Mouse (Mus musculus): ENCODE measurements at regions not wholly inside any gene's neighbourhood (a gene's known extent, or its start where the extent isn't known, plus 50 kb on each side); places are given as distances from the start of the nearest gene placed in this dataset.

DNA sequence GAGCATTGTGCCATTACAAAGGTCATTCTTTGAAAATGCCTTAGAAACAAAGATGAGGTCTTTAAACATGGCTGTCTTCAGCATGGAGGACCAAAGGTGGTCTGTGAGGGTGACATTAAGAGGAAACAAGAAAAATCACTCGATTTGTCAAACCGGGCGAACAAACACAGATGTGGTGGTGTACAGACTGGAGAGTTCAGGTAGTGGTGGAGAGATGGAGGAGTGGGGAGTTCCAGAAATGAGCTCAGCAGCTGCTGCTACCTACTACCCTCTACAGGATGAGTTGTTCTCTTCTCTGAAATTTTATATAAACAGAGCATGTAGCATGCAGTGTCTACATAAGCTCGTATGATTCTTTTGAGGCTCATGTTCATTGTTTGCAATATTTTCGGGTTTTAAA is 215.6 kb downstream of the Cog6 start:
- no peak for DNase-seq

DNA sequence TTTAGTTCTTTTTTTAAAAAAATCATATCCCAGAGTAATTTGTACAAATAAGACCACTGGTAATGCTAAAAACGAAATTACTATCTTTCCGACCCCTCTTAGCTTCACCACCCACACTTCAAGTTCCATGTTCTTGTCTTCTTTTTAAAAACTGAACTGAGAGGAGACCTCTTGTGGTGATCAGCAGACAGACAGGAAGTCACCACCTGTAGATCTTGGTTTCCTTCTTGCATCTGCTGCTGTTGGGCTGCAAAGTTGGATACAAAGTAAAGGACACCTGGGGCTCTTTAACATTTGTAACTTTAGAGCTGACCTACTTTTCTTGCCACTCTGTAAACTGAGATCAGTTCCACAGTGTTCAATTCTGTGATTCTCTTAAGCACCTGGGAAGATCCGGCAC is 216.4 kb downstream of the Cog6 start:
- peak; percentile 24 to 45 for DNase-seq

DNA sequence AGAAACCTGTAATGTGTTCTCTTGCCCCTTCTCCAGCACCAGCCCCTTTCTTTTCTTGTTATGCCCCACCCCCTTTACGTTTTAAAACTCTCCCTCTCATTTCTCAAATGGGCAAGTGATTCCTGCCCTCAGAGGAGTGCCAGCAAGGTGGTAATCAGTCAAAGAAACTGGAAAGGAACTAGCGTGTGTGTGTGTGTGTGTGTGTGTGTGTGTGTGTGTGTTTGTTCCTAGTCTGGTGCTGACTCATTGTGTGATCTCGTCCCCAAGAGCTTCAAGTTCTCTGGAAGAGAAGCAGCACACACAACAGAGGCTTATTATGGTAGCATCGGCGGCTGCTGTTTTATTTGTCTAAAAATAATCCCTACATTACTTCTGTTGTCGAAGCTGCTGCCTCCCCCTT is 219.2 kb downstream of the Cog6 start:
- DNase-seq, result no peak

DNA sequence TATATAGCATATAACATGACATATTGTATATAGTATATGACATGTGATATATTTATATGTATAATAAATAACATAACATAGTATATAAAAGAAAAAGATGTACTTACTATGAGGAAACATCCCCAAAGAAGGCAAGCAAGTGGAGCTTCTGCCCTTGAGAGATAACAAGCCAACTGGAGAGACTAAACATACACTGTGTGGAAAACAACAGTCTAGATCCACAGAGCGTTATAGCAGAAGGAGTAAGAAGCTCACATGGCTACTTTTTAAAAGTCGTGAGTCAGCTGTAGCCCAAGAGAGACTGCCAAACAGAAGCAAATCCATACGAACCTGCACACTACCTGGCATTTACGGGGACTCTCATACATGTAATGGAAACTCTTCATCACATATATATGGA is 219.9 kb downstream of the Cog6 start:
- no peak for DNase-seq

DNA sequence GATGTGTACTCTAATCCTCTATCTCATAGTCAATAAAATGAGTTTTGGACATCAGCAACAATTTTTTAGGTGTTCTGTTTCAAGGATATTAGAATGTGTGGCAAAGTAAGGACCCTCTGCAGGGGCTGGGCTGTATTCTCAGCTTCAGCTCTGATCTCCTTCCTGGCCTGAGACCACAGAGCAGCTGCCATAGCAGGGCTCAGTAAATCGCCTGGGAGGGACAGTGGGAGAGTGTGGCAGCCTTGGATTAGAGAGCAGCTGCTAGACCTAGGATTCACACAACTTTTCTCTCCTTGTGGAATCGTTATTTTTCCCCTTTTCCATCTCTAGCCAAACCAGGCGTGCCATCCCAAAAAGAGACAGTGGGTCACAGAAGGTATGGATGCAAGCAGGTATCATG is 222.8 kb downstream of the Cog6 start:
- DNase-seq, result no peak

DNA sequence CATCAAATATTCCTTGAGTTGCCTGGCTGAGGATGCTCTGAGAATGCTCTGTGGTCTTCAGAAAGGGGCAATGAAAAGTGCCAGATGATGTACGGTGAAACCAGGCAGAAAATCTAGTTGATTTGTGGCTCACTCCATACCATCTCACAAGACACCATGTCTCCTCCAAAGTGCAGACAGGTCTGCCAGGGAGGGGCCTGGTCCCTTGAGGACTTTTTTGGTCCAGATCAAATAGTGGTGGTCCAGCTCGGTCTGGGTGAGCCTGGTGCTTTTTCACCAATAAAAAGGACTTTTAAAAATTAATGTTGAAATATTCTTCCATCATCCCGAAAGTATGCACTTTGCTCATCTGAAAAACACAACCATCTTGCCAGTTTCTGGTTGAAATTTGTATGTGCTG is 224.2 kb downstream of the Cog6 start:
- no peak for DNase-seq

DNA sequence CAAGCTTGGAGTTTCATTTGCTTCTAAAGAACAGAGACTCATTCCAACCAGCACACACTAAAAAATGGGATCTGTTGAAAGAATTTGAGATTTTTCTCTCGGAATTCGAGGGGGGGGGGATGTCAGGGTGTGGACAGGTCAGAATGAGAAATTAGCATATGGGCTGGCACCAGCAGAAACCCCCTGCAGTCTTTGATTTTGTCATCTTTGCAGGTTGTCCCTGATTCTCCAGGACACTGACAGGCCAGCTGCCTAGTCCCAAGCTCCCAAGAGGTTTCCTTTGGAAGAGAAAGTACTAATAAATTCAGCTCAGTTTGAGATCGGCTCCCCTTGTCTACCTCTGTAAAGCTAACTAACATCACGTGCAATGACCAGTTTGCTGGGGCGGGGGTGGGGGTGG is 224.9 kb downstream of the Cog6 start:
- no peak for DNase-seq

DNA sequence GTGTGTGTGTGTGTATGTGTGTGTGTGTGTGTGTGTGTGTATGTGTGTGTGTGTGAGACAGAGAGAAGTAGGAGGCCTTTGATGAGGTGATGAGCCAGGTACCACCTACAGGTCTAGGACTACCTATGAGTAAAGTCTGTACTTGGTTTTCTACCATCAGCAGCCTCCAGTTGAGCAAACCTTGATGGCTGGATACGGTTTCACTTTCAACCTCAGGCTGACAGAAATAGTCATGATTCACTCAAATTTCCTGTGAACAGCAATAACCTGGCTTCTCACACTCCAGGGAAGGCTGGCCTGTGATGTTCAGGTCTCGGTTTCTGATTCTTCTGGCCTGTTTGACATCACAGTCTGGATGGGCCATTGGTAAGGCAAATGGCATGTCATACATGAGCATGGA is 226.1 kb downstream of the Cog6 start:
- no peak for DNase-seq

DNA sequence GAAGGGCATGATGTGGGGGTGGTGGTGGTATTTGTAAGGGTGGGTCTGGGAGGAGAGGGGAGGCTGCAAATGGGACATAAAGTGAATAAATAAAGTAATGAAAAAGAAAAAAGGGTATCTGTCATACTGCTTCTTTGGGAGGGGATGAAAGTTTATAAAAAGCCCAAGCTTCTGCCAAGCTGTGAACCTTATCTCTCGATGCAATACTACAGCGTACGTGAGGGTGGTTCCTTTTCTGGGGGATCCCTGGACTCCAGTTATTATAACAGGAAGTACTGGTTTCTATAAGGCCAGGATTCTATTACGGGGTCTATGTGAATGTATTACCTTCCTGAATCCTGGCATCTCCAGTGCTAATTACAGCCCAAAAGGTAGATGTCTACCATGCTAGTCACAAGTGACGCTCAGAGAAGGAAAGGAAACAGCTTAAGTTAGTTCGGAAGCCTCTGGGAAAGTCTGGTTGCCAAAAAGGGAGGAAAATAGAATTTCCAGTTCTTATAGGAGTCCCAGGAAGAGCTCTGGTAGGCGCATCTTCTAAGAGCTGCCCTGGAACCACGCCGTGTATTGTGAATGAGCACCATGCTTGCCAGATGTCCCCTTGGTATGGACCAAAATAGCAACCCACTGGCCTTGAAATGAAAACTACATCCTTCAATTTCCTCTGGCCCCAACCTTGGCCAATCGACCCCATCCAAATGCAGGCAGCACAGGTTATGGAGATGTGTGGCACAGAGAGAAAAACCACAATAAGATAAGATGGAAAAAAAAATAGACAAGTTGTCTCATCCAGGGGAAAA is 228.9 kb downstream of the Cog6 start:
- no peak for DNase-seq

DNA sequence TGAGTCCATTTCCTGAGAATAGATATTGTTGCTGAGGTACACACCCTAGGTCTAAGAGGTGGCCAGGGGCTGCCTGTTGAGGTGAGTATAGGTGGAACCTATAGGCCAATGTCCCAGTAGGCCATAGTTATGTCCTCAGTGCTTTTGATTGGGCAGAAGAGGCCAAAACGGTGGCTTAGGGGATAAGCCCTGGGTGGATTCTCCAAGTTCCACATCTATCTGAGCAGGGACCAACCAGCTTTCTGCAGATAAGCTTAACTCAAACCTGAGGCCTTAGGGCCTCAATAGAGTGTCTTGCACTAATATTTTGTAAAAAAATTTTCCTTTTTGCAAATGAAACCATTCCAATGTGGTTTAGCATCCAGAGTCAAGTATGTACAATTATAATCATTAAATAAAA is 231.4 kb downstream of the Cog6 start:
- DNase-seq, result no peak

DNA sequence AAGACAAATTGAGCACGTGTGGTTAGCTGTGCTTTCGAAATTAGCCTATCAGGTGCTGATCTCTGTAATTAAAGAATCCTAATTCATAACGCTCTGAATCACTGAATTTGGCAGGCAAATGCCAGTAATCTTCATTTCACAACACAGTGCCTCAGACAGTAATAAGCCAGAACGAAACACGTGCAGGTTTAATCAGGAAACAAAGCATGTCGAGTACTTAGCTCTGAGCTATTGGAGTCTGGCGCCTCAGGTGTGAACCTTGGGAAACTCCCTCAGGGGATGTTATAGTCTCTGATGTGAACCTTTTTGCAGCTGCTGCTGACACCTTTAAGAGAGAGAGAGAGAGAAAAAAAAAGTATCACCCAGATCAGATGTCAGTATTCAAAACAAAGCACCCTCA is 232.6 kb downstream of the Cog6 start:
- DNase-seq, result no peak

DNA sequence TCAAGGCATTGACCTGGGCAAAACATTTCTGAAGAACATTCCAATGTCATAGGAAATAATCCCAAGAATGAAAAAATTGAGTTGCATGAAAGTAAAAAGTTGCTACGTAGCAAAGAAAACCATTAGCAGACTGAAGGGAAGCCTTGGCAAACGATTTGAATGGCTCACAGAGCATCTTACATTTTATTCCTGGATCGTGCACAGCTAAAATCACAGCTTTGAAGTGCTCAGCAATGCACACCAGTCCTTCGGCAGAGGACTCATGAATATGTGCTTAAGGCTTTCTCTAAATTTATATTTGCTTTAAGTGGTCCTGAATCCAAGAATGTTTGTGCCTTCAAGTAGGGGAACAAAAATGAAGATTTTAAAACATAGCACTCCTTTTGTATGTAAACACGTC is 234.5 kb downstream of the Cog6 start:
- DNase-seq, result no peak

DNA sequence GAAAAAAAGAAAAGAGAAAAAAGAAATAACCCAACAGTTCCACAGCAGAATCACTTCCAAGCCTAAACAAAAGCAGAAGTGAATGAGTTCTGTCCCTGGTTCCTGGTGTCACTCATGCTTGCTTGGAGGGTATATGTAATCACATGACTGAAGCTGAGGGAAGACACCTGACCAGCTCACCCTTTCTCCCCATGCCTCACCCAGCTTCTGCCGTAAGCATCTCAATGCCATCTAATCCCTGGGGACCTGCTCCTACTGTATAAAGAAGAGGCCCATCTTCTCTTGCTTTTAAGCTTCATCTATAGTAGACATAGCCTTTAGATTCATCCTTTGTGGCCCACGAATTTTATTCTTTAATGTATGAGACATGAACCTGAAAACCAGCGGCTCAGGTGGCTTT is 235.5 kb downstream of the Cog6 start:
- no peak for DNase-seq

DNA sequence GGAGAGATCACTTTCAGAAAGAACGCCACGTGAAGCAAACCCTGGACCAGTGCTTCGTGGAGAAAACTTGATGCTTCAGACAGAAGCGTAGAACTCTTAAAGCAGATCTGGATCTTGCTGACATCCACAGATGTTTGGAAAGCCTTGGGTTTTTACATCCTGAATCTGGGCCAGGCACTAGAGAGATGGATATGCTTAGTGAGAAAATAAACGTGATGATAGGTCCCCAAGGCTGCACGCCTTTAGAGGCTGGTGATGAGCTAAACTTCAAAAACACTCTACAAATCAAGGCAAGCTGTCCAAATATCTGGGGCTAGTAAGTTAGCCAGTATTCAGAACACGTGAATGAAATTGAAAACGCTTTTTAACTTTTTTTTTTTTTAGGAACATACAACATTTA is 236.7 kb downstream of the Cog6 start:
- DNase-seq, result no peak

DNA sequence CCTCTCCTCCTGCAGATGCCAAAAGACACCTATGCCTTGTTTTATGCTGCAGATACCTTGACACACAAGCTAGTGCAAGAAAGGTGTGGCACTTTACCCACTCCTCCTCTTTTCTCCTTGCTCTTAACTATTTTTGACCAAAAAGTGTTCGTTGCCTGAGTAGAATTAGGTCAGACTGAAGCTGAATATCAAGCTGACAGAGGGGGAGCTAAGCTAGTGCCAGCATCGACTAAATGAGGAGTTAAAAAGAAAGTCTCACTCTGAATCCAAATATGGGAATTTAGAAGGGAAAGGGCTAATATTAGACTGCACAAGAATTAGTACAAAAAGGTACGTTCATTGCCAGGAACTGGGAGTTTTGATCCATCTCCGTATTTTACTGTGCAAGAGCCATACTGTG is 241.2 kb downstream of the Cog6 start:
- DNase-seq, result no peak

DNA sequence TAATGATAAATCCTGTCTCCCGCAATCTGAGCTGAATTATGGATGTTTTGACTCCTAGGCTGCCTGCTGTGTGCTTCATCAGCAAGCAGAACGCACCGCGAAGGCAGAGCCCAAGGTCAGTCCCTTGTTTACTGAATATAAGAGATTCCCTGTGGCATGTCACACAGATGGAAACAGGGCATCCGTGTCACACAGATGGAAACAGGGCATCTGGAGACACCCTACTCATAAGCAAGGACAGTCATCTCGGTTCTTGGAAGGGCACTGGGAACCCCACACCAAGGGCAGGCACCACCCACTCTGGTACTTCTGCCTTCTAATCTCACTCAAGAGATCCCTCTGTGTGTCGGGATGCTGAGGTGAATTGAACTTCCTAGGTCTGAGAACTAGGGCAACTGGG is 241.9 kb downstream of the Cog6 start:
- DNase-seq, result no peak

DNA sequence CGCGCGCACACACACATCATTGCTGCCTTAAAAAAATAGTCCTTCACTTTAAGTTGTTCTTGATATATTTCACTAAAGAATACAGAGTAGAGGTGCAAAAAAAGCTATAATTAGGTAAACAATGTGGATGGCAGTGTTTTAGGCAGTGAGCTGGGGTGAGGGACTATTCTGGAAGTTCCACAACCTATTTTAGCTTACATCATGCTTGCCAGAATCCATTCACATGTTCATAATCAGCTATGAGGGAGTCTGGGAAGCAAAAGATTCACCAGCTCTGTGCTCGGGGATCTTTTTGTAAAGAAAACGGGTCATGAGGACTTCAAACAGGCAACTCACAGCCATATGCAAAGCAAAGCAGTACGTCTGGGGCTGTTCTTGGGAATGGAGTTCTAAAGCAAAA is 242.3 kb downstream of the Cog6 start:
- DNase-seq, result no peak

DNA sequence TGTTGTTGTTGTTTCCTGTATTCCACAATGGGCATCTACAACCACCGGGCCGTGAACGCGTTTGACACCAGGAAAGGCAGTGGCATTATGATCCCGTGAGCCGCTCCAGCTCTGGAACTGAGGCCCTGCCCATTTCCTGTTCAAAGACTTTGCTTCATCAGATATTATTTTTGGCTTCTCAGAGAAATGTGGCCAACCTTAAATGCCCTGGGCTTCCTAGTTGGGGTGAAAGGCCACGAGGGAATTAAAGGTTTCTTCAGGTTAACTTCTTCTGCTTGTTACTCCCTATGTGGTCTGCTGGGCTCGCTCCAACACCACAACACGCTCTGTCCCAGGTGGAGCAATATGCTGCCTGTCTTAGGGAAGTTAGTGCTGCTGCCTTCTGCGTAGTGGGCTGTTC is 249.8 kb downstream of the Cog6 start:
- DNase-seq, result no peak

DNA sequence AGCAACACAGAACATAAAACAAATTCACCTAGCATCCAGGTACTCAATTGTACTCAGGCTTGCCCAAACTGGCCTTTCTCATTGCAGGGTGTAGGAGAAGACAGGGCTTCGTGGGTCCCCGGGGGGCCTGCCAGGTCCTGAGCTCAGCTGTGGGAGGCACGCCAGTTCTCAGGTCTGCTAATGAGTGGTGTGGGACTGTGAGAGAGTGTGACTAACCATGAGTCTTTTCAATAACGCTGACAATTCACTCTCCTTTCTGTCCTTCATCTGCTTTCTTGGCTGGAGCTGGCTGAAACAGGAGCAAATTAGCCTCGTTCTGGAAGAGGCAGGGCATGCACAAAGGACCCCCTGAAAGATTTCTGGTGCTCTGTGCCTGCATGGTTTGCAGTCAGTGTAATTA is 250.2 kb downstream of the Cog6 start:
- DNase-seq, result no peak

DNA sequence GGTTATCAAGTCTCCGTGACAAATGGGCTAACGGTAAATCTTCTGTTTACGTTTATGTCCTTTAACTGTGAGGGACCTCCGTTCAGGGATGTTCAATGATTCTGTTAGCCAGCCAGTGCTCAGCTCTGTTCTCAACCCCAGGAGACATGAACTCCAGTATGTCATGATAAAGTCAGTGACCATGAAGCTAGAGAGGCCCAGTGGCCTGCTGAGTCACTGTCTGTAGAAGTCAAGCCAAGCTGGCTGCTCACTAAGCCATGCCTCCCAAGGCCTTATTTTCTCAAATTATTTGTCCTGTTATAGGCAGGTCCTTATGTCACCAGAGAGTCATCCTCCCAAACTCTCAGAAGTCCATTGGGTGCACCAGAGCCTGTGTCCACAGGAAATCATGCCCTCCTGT is 252.9 kb downstream of the Cog6 start:
- no peak for DNase-seq

DNA sequence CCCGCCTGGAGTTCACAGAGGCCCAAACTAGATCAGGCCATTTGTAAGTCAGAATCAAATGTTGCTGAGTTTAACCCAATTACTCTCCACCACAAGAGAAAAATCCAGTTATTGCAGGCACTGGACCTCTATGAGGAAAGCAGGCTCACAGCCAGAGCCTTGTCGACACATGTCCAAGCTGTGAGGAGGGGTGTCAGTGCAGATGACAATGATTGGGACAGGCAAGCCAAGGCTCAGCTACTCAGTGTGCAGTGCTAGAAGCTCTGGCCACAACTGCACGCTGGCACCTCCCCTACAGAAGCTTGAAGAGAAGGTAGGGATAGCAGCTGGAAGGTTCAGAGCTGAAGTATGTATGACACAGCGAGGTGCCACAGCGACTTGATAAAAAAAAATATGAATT is 253.4 kb downstream of the Cog6 start:
- no peak for DNase-seq

DNA sequence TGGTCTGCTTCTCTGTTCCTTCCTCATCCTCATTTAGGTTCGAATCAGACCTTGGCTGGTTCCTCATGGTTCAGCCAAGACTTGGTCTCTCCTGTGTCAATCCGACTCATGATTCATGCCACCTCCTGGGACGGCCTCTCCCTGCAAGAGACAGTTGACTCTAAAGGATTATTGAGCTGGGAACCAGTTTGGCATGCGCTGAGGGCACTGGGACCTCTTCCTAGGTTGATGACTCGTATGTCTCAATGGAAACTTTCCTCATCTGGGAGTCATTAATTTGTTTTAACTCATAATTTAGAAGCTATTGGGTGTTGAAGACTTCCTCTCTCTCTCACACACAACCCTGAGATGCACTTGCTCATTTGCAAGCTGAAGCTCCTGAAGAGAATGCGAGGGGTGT is 254.5 kb downstream of the Cog6 start:
- DNase-seq, result no peak

DNA sequence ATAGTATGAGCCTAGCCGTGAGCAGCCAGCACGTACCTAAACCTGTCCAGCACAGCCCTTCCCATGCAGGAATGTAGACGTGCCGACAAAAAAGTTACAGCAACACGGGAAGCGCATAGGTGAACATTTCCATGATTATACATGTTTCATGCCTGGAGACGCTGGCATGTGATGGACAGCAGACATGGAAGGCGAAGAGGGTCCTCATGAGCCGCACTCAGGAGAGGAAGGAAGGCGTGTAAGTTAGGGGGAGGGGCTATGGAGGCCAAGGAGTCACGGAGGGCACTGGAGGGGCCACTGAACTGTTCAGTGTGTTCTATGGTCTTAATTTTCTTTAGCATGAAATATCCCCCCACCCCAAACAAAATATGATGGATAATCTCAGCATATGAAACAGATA is 257.2 kb downstream of the Cog6 start:
- DNase-seq, result no peak

DNA sequence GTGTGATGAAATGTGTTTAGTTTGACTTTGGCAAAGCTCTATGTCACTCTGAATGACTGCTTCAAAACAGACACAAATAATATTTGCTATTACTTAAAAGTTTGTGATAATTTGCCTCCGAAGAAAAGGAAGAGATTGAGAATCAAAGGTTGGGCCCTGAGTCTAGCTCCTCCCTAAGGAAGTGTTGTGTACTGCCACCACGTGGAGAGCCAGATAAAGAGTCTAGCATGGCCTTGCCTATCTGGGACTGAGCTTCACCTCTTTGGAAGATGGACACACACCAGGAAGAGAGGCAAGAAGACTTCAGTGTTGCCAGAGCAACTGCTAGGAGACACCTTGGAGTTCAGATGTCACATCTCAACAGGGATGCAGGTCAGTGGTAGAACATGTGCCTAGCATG is 258.5 kb downstream of the Cog6 start:
- peak; percentile 65 to 66 for DNase-seq

DNA sequence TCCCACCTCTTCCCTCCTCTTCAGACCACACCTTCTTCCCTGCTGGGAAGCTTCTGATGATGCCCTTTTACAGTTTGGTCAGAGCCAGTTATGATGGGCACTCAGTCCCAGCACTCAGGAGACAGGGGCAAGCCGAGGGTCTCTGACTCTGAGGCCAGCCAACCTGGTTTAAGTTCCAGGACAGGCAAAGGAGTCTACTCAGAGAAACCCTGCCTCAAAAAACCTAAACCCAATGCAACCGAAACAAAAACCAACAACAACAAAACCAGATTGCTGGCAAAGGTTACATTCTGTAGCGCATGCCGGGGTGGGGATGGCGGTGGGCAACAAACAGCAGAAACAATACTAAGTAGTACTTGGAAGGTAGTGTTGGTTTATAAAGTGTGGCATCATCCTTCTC is 260.2 kb downstream of the Cog6 start:
- no peak for DNase-seq

DNA sequence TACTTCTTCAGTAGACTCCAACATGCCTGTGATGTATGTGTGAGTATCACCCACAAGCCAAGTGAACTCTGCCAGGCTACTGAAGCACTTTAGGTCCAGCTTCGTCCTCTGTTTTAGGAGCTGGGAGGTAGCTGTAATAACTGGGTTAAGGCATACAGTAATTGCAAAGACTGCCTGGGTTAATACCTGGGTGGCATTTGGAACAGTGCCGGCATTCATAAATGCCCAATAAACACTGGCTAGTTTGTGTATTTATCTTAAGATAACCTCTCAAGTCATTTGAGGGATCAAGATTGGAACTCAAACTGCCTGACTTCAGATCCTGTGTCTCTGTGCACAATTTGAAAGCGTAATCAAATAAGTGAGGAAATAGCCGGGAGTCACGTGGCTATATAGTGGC is 261.0 kb downstream of the Cog6 start:
- DNase-seq, result no peak

Data from thymus, postnatal 36 days (tissue).